Mouse (Mus musculus) macrophage (primary cell): ENCODE data around the gene Prdx1. TPM values are rescaled to one million over a fixed set of nuclear protein-coding genes. Genes with fewer than 3 reads are reported as not detected.
"Not testable (repeated sequence)": the region's sequence is repeated elsewhere in the genome, so short reads cannot be mapped to it uniquely, and the experiment has no call there.

ENCODE experiments used
- H3K27ac ChIP-seq: fragments of 350-480 bp; formaldehyde crosslinking; 2 replicates; pipeline ENCODE4 v1.9.0; 2021
- H3K36me3 ChIP-seq: fragments of 350-480 bp; formaldehyde crosslinking; 2 replicates; pipeline ENCODE4 v1.9.0; 2021; ENCODE audit errors: inconsistent target
- H3K4me3 ChIP-seq: fragments of 350-480 bp; formaldehyde crosslinking; 2 replicates; pipeline ENCODE4 v1.9.0; 2021; ENCODE audit errors: inconsistent target
- H3K79me2 ChIP-seq: fragments of 350-480 bp; formaldehyde crosslinking; 2 replicates; pipeline ENCODE4 v1.9.0; 2021; ENCODE audit errors: inconsistent target
- WGBS: methylation state at CpG from one replicate; pipeline ENCODE4 v1.1.7; 2026; ENCODE audit warnings: inconsistent platforms; ENCODE audit not compliant: missing documents; 5-methylcytosine and 5-hydroxymethylcytosine counted together
- polyA plus RNA-seq: library from polyadenylated mRNA; stranded (reverse); fragments of 250-400 nt; gene quantifications from 3 replicates; pipeline ENCODE4 v1.2.4, GENCODE M21; 2018; ENCODE audit warnings: inconsistent platforms

Gene Prdx1
- polyA plus RNA-seq, 1 experiment from 2014 or later, result 1,969 TPM

GRCm38 (mm10) chr4:116660829-116661228 is 24.5 kb upstream of the Prdx1 start:
- Histone ChIP-seq H3K36me3 (no peaks in the 10 kb centered on the region), H3K27ac (peak overlapping the region; percentile 4; the same call in 1 of the 2 replicates), H3K4me3 (no peak overlapping the region), H3K79me2 (no peaks in the 10 kb centered on the region)
- WGBS, result 85% methylated on average over 6 of the region's 6 CpGs

DNA sequence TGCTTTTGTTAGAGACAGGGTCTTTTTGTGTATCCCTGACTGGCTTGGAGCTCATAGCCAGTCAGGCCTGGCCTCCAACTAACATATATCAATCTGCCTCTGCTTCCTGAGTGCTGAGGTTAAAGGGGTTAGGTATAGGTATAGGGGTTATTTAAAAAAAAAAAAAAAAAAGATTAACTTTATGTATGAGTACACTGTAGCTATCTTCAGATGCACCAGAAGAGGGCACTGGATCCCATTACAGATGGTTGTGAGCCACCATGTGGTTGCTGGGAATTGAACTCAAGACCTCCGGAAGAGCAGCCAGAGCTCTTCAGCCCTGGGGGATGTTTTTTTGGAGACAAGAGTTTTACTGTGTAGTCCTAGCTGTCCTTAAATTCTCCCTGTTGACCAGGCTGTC is 23.3 kb upstream of the Prdx1 start:
- H3K79me2 ChIP-seq, result no peaks in the 10 kb centered on the region
- no peak overlapping the region for H3K4me3 ChIP-seq
- WGBS, result 100% methylated on average over 1 of the region's 1 CpGs
- H3K36me3 ChIP-seq, result no peaks in the 10 kb centered on the region
- H3K27ac ChIP-seq, result no peak overlapping the region

DNA sequence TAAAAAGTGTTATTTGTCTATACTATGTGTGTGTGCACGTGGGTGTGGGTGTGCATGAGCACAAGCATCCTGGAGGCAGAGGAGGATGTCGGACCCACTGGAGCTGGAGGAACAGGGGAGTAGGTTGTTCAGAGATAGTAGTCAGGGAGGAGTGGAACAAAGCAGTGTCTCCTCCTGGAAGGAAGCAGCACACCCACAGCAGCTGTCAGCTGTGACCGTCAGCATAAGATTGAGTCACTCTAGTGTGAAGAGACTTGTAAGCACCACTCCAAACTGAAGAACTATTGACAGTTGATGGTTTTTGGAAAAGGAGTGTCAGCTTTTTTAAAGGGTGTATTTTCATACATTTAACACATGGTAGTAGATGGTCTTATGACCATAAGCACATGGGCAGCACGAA is 18.7 kb upstream of the Prdx1 start:
- no peaks in the 10 kb centered on the region for H3K36me3 ChIP-seq
- no peaks in the 10 kb centered on the region; the same call in 1 of the 2 replicates for H3K79me2 ChIP-seq
- 23% methylated on average over 4 of the region's 4 CpGs for WGBS
- H3K4me3 ChIP-seq, result no peak overlapping the region
- H3K27ac ChIP-seq, result peak overlapping the region; percentile 99

GRCm38 (mm10) chr4:116668145-116668544 is 17.2 kb upstream of the Prdx1 start:
- 0% methylated on average over 3 of the region's 3 CpGs for WGBS
- H3K4me3 ChIP-seq, result no peak overlapping the region
- H3K36me3 ChIP-seq, result no peaks in the 10 kb centered on the region
- peak overlapping the region; percentile 99 for H3K27ac ChIP-seq
- no peaks in the 10 kb centered on the region; the same call in 1 of the 2 replicates for H3K79me2 ChIP-seq

GRCm38 (mm10) chr4:116669291-116669690 is 16.1 kb upstream of the Prdx1 start:
- WGBS, result 71% methylated on average over 1 of the region's 2 CpGs
- peak overlapping the region; percentile 99 for H3K27ac ChIP-seq

DNA sequence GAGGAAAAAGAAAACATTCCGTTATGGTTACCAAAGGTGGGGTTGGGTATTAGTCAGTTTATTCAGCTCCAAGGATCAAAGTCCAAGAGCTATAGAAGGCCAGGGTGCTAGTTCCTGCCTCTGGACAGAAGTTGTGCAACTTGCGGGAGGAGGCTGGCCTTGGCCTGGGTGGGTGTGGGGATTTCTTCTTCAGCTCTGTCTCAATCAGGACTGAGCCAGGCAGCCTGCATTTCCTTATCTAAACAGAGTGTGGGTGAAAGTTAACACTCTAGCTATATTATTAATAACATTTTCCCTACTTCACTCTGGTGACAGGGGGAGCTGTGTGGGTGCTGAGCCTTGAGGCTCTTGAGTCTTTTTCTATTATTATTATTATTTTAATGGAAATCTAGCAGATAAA is 12.6 kb upstream of the Prdx1 start:
- 18% methylated on average over 2 of the region's 2 CpGs for WGBS
- H3K36me3 ChIP-seq, result no peaks in the 10 kb centered on the region
- no peaks in the 10 kb centered on the region; the same call in 1 of the 2 replicates for H3K79me2 ChIP-seq
- H3K27ac ChIP-seq, result peak overlapping the region; percentile 72
- no peak overlapping the region for H3K4me3 ChIP-seq

More at GRCm38 (mm10) chr4:116669291-116669690, 16.1 kb upstream of the Prdx1 start:
- Histone ChIP-seq H3K36me3 (no peaks in the 10 kb centered on the region), H3K79me2 (no peaks in the 10 kb centered on the region; the same call in 1 of the 2 replicates), H3K4me3 (no peak overlapping the region)

DNA sequence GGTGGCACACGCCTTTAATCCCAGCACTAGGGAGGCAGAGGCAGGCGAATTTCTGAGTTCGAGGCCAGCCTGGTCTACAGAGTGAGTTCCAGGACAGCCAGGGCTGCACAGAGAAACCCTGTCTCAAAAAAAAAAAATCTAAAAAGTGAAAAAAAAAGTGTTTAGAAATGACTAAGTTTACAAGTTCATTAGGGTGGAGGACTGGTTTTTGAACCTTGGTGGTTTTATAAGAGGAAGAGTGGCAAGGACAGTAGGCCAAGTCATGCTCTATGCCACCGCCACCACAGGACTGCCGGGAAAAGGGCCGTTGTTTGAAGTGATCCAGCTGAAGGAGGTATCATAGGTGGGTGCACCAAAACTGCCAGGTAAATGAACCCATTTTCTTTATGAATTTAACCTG is 10.6 kb upstream of the Prdx1 start:
- not testable (repeated sequence) for H3K36me3 ChIP-seq, H3K79me2 ChIP-seq, H3K27ac ChIP-seq, H3K4me3 ChIP-seq
- 92% methylated on average over 5 of the region's 6 CpGs for WGBS

GRCm38 (mm10) chr4:116676027-116676426 is 9.3 kb upstream of the Prdx1 start:
- H3K36me3 ChIP-seq, result no peaks in the 10 kb centered on the region
- 63% methylated on average over 3 of the region's 3 CpGs for WGBS

DNA sequence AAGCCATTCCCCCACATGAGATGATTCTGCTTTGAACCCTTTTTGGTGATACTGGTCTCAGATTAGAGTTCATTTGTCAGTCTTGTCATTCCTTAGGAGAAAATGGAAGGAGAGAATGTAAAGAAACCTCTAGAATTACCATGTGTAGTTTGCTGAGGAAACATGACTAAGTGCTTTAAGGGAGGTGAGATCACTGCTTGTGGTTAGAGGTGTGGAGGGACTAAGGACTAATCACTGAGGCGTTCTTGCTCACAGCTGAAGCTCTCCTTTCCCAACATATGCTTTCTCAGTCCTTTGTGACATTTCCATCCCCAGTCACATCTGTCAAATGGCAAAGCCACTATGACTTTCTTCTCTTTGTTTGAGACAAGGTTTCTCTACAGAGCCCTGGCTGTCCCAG is 7.5 kb upstream of the Prdx1 start:
- WGBS, result 25% methylated on average over 1 of the region's 1 CpGs
- no peaks in the 10 kb centered on the region for H3K36me3 ChIP-seq

More at GRCm38 (mm10) chr4:116676027-116676426, 9.3 kb upstream of the Prdx1 start:
- no peaks in the 10 kb centered on the region; the same call in 1 of the 2 replicates for H3K79me2 ChIP-seq
- H3K4me3 ChIP-seq, result no peak overlapping the region
- H3K27ac ChIP-seq, result no peak overlapping the region

DNA sequence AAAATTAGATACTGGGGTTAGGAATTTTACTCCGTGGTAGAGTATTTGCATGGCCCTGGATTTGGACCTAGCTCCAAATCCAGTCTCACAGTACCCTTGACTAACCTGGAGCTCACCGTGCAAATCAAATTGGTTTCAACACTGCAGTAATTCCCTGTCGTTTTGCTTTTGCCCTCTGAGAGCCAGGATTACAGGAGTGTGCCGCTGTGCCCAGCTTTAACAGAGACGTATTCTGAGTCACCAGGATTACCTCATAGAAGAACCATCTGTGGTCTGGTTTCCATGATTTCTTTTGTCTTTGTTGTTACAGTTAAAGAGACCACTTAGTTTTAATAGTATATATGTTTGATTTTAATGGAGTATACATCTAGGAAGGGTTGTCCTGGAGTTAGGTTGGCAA is 6.2 kb upstream of the Prdx1 start:
- WGBS, result 67% methylated on average over 5 of the region's 5 CpGs
- Histone ChIP-seq H3K4me3 (no peak overlapping the region), H3K27ac (no peak overlapping the region), H3K79me2 (no peaks in the 10 kb centered on the region; the same call in 1 of the 2 replicates), H3K36me3 (no peaks in the 10 kb centered on the region)

More for the DNA sequence above, 7.5 kb upstream of the Prdx1 start:
- H3K79me2 ChIP-seq, result no peaks in the 10 kb centered on the region
- H3K4me3 ChIP-seq, result no peak overlapping the region
- H3K27ac ChIP-seq, result no peak overlapping the region

- H3K36me3 ChIP-seq, result not testable (repeated sequence)
Observed at GRCm38 (mm10) chr4:116680521-116680920, 4.8 kb upstream of the Prdx1 start.

GRCm38 (mm10) chr4:116683957-116684356 is 1.4 kb upstream of the Prdx1 start:
- H3K27ac ChIP-seq, result peak overlapping the region; percentile 87
- H3K36me3 ChIP-seq, result peaks cover 9% of the 10 kb centered on the region; the same call in 1 of the 2 replicates
- H3K4me3 ChIP-seq, result no peak overlapping the region
- 93% methylated on average over 4 of the region's 4 CpGs for WGBS
- H3K79me2 ChIP-seq, result peaks cover 41% of the 10 kb centered on the region

More at GRCm38 (mm10) chr4:116680521-116680920, 4.8 kb upstream of the Prdx1 start:
- 100% methylated on average over 2 of the region's 4 CpGs for WGBS
- H3K79me2 ChIP-seq, H3K4me3 ChIP-seq, H3K27ac ChIP-seq: not testable (repeated sequence)

DNA sequence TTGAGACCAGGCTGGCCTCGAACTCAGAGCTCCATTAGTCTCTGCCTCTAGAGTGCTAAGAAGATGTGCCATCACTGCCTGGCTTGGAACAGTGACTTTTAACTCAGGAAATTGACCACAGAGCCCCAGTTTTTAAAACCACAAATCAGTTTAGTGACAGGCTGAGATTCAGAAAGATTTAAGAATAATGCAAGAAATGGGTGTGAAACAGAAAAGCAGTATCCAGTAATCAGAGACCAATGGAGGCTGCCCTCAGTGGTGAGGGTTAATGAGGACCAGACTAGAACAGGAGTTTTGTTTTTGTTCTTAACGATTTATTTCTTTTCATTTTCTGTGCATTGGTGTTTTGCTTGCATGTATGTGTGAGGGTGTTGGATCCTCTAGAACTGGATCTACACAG is 679 bp upstream of the Prdx1 start:
- H3K36me3 ChIP-seq, result peaks cover 11% of the 10 kb centered on the region; the same call in 1 of the 2 replicates
- 69% methylated on average over 2 of the region's 2 CpGs for WGBS
- H3K79me2 ChIP-seq, result peaks cover 48% of the 10 kb centered on the region
- peak overlapping the region; percentile 78 for H3K4me3 ChIP-seq
- H3K27ac ChIP-seq, result peak overlapping the region; percentile 87

- H3K27ac ChIP-seq, result peak overlapping the region; percentile 87
- peaks cover 72% of the 10 kb centered on the region for H3K79me2 ChIP-seq
- WGBS, result 0% methylated on average over 1 of the region's 1 CpGs
- H3K36me3 ChIP-seq, result peaks cover 26% of the 10 kb centered on the region
- peak overlapping the region; percentile 78 for H3K4me3 ChIP-seq
Observed at GRCm38 (mm10) chr4:116687041-116687440, 1.7 kb downstream of the Prdx1 start.

- Histone ChIP-seq H3K36me3 (peaks cover 41% of the 10 kb centered on the region), H3K4me3 (peak overlapping the region; percentile 78; the same call in 1 of the 2 replicates), H3K79me2 (peaks cover 95% of the 10 kb centered on the region), H3K27ac (no peak overlapping the region)
- 86% methylated on average over 4 of the region's 4 CpGs for WGBS
Observed at GRCm38 (mm10) chr4:116689309-116689876, 4.0 kb downstream of the Prdx1 start.
